Mouse (Mus musculus): ENCODE data around the gene Psmb6. TPM values are rescaled to one million over a fixed set of nuclear protein-coding genes. Genes with fewer than 3 reads are reported as not detected.

Psmb6 gene
- polyA plus RNA-seq (2017; shearing (Covaris generic)), result 298 TPM

DNA sequence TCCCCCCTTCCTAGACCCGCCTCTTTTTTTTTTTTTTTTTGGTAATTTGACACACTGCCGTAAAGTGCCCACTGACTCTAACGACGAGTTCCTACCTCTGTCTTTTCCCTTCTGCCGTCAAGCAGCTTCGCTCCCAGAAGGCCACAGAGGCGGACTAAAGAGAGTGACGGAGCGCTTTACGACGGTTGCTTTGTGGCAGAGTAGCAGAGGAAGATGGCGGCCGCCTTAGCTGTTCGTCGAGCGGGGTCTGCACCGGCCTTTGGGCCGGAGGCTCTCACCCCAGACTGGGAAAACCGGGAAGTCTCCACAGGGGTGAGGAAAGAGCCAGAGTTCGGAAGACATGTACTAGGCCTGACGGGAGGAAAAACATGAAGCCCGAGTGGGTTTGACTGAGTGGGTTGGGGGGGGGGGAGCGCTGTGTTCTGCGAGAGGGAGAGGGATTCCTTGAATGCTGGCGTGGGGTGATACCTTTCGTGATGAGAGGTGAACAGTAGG is at the start of gene Psmb6:
Gene Psmb6 (plus strand): TSS at position 184 of the 495 bp plus-strand sequence.

DNA sequence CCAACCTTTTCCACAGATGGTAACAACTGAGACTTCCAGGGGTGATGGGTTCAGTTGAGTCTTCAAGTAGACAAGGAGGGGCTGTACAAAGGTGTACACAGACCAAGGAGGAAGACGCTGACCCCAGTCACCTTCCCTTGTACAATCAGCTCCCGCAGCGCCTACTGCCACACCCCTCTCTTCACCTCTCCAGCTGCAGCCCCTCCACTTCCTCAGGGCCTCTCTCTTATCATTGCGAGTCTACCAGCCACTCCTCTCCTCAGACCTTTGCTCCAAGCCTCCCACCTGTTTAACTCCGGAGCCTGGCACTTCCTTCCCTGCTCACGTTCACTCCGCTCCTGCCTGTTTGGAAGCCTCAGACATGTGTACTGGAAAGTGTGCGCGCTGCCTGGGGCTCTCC is 20.2 kb upstream of the Psmb6 start, which contains the start of gene Tm4sf5:
Gene Tm4sf5 (plus strand): TSS at position 275 of the 400 bp plus-strand sequence.

DNA sequence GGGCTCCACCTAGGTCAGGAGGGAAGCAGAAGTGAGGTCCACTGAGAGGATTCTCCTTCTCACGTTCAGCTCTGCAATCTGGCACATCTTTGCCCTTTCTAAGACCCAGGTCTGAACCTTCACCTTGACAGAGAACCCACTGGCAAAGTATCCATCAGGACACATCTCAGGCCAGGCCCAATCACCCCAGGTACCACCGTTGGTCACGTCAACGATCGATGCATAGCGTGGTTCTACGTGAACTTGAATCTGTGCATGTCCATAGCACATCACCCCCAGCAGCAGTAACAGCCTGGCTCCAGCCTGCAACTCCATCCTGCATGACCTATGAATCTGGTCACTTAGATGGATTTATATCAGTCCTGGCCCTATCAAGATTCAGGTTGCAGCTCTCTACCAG is 10.9 kb upstream of the Psmb6 start, which contains the start of gene Vmo1:
Gene Vmo1 (minus strand): TSS at position 329 of the 400 bp plus-strand sequence.

DNA sequence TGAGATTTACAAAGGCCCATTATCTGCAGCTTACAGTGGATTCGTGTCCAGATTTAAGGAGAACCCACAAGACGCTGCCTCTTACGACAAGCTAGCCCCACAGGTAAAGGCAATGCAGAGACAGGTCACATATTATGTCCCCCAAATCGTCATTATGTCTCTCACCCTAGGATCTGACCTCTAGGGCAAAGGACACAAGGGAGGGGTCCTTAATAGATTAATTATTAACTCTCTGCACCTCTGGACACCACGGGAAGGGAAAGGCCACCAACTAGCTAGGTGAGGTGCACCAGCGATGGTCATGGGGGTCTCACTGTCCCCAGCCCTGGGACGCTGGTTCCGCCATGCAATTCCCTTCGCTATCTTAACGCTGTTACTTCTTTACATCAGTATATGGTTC is 6.2 kb upstream of the Psmb6 start, which contains the start of gene Gltpd2:
Gene Gltpd2 (plus strand): TSS at position 274 of the 400 bp plus-strand sequence.

DNA sequence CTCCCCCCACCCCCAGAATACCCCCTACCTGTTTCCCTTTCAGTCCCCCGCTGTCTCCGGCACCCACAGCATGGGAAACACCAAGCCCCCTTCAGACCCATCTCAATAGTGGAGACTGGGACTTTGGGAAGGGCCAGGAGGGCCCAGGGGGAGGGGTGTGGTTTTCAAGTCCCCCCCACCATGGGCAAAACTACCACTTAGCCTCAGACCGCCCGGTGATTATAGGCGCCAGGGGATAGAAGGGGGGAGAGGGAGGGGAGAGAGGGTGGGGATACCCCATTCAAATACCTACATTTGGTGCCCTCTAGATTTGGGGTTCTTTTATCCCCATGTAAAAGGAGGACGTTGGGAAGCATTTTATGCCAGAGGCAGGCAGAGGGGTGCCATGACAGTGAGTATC is 7.7 kb downstream of the Psmb6 start, which contains the start of gene Gm40193:
Gene Gm40193 (minus strand): TSS at position 101 of the 400 bp plus-strand sequence.

DNA sequence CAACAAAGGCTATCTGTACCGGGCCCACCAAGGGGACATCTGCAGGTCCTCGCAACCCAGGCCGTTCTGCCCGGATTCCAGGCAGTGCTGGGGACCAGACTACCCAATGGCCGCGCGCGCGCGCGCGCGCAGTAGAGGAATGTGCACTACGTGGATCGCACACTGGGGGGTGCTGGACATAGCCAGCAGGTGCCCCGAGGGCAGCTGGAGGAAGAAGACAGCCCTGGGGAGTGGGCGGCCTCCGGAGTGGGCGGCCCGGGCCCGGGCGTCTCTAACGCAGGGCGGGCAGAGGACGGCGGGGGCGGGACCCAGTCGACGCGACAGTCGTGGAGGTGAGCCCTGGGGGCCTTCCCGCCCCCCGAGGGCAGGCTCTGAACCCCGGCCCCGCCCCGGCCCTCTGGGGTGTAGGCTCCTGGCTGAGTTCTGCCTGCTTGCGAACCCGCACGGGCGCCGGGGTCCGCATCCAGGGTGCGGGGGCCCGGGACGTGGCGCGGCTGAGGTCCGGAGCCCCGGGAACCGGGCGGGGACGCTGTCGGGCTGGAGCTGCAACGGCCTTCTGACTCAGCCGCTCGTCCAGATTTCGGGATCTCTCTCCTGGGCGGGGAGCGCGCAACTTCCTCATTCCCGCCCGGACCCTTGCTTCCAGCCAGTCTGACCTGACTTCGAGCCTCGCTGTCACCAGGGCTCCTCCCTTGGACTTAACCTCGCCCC is 14.9 kb downstream of the Psmb6 start, which contains the start of gene Pld2:
Gene Pld2 (plus strand): TSS at position 188 of the 711 bp plus-strand sequence.

DNA sequence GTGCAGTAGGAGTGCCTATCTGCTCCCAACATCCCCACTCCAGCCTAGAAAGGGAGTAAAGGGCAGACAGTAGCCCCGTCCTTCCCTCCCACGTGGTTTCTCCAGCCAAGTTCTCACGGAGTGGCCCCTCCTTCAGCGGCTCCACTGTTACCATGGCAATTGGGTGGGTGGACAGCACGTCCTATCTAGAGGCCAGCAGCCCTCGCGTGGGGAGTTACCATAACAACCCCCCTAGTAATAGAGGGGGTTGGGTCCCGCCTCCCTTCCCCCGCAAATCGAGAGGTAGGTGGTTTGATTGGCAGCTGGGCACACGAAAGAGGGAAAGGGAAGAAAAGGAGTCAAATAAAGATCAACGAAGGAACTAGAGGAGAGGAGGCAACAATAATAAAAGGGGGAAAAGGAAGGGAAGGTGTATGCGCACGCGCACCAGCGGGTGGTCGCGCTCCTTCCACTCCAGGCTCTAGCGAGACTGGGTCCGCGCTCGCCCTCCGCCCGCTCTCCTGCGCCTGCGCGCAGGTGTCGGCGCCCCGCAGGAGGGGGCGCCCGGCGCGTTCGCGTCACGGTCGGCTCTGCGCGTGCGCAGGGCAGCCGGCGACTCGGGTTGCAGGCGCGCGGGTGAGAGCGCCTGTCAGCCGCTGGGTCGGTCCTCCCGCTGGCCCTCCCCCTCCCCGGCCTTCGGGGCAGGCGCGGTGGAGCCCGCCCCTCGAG is 37.3 kb downstream of the Psmb6 start, which contains the start of gene Mink1:
Gene Mink1 (plus strand): TSS at position 595 of the 708 bp plus-strand sequence.

Other genes with a start within 250 kb of the Psmb6 start
- gene Alox12e, start 202.7 kb upstream of the Psmb6 start, polyA plus RNA-seq (2017; shearing (Covaris generic)), result not detected
- gene Alox15, start 173.3 kb upstream of the Psmb6 start, polyA plus RNA-seq (2017; shearing (Covaris generic)), result not detected
- 12.9 TPM for gene Pelp1, start 115.3 kb upstream of the Psmb6 start, polyA plus RNA-seq (2017; shearing (Covaris generic))
- gene Arrb2, start 92.7 kb upstream of the Psmb6 start, polyA plus RNA-seq (2017; shearing (Covaris generic)), result 229 TPM
- 64.7 TPM for gene Med11, start 73.4 kb upstream of the Psmb6 start, polyA plus RNA-seq (2017; shearing (Covaris generic))
- gene Zmynd15, start 65.9 kb upstream of the Psmb6 start, polyA plus RNA-seq (2017; shearing (Covaris generic)), result not detected
- 0.67 TPM for gene Cxcl16, start 65.4 kb upstream of the Psmb6 start, polyA plus RNA-seq (2017; shearing (Covaris generic))
- gene Tm4sf5, start 20.1 kb upstream of the Psmb6 start, polyA plus RNA-seq (2017; shearing (Covaris generic)), result 0.55 TPM
- not detected for gene Vmo1, start 10.8 kb upstream of the Psmb6 start, polyA plus RNA-seq (2017; shearing (Covaris generic))
- gene Gltpd2, start 6.2 kb upstream of the Psmb6 start, polyA plus RNA-seq (2017; shearing (Covaris generic)), result not detected
- gene Gm40193, start 7.6 kb downstream of the Psmb6 start, polyA plus RNA-seq (2017; shearing (Covaris generic)), result not detected
- 2.3 TPM for gene Pld2, start 14.7 kb downstream of the Psmb6 start, polyA plus RNA-seq (2017; shearing (Covaris generic))
- gene Mink1, start 37.5 kb downstream of the Psmb6 start, polyA plus RNA-seq (2017; shearing (Covaris generic)), result 22.2 TPM
- not detected for gene 4930544D05Rik, start 90.5 kb downstream of the Psmb6 start, polyA plus RNA-seq (2017; shearing (Covaris generic))
- gene Chrne, start 93.8 kb downstream of the Psmb6 start, polyA plus RNA-seq (2017; shearing (Covaris generic)), result 8.1 TPM
- gene Gp1ba, start 113.8 kb downstream of the Psmb6 start, polyA plus RNA-seq (2017; shearing (Covaris generic)), result not detected
- 507 TPM for gene Rnf167, start 121.9 kb downstream of the Psmb6 start, polyA plus RNA-seq (2017; shearing (Covaris generic))
- gene Slc25a11, start 122.1 kb downstream of the Psmb6 start, polyA plus RNA-seq (2017; shearing (Covaris generic)), result 68.9 TPM
- gene Pfn1, start 129.3 kb downstream of the Psmb6 start, polyA plus RNA-seq (2017; shearing (Covaris generic)), result 2,460 TPM
- gene Eno3, start 131.8 kb downstream of the Psmb6 start, polyA plus RNA-seq (2017; shearing (Covaris generic)), result 16.3 TPM
- gene Spag7, start 144.0 kb downstream of the Psmb6 start, polyA plus RNA-seq (2017; shearing (Covaris generic)), result 48.7 TPM
- gene Camta2, start 162.7 kb downstream of the Psmb6 start, polyA plus RNA-seq (2017; shearing (Covaris generic)), result 34.9 TPM
- gene Inca1, start 174.8 kb downstream of the Psmb6 start, polyA plus RNA-seq (2017; shearing (Covaris generic)), result 0.65 TPM
- 1.3 TPM for gene Kif1c, start 175.2 kb downstream of the Psmb6 start, polyA plus RNA-seq (2017; shearing (Covaris generic))
- 2.2 TPM for gene Zfp3, start 238.8 kb downstream of the Psmb6 start, polyA plus RNA-seq (2017; shearing (Covaris generic))